Mouse (Mus musculus) intestine, postnatal 0 days (tissue): ENCODE measurements around the gene Tsku. TPM values are rescaled to one million over a fixed set of nuclear protein-coding genes. Genes with fewer than 3 reads are reported as not detected.

Source experiments
- ATAC-seq: fragments of 200-750 bp; cut with Nextera tagmentation; 2 replicates; pipeline ENCODE4 v1.8.0; 2017; ENCODE audit warnings: mild to moderate bottlenecking, moderate TSS enrichment, moderate library complexity
- H3K27ac ChIP-seq: fragments of 300-500 bp; sonication (generic); 2 replicates; pipeline ENCODE4 v1.5.1; 2014; ENCODE audit warnings: mild to moderate bottlenecking, low read depth, low read length, moderate library complexity
- H3K27me3 ChIP-seq: fragments of 300-500 bp; sonication (generic); replicated peaks from 2 replicates; pipeline ENCODE4 v1.6.1; 2014; ENCODE audit warnings: low read length, mixed read lengths; ENCODE audit not compliant: control insufficient read depth, insufficient read depth
- H3K36me3 ChIP-seq: fragments of 300-500 bp; sonication (generic); 2 replicates; pipeline ENCODE4 v1.6.1; 2014; ENCODE audit warnings: mild to moderate bottlenecking, moderate library complexity; ENCODE audit not compliant: control insufficient read depth, insufficient read depth
- H3K4me1 ChIP-seq: fragments of 300-500 bp; sonication (generic); replicated peaks from 2 replicates; pipeline ENCODE4 v1.6.1; 2014; ENCODE audit warnings: antibody characterized with exemption, low read length, mixed read lengths; ENCODE audit not compliant: control insufficient read depth, insufficient read depth
- H3K4me2 ChIP-seq: fragments of 300-500 bp; sonication (generic); replicated peaks from 2 replicates; pipeline ENCODE4 v1.6.1; 2014; ENCODE audit warnings: low read depth, mild to moderate bottlenecking, moderate library complexity
- H3K4me3 ChIP-seq: fragments of 300-500 bp; sonication (generic); 2 replicates; pipeline ENCODE4 v1.5.1; 2014; ENCODE audit warnings: low read depth, low read length
- H3K9ac ChIP-seq: fragments of 300-500 bp; sonication (generic); 2 replicates; pipeline ENCODE4 v1.6.1; 2014; ENCODE audit warnings: mild to moderate bottlenecking, low read depth, low read length
- H3K9me3 ChIP-seq: fragments of 300-500 bp; sonication (generic); 2 replicates; pipeline ENCODE4 v1.6.1; 2016; ENCODE audit warnings: mixed run types; ENCODE audit not compliant: control insufficient read depth
- CTCF ChIP-seq: sonication (generic); IDR thresholded peaks from 2 replicates; pipeline ENCODE4 v1.5.1; 2016; ENCODE audit warnings: low read depth, mild to moderate bottlenecking, control low read depth, antibody characterized with exemption, moderate library complexity
- WGBS: fragments of 180-500 bp; shearing (Covaris S2); extraction: QIAGEN DNeasy Blood & Tissue Kit; methylation state at CpG from one replicate; pipeline ENCODE4 v1.1.7; 2014; 5-methylcytosine and 5-hydroxymethylcytosine counted together
- polyA plus RNA-seq: library from polyadenylated mRNA; unstranded; fragments of >200 nt; fragmentation: Nextera tagmentation; extraction: Ambion mirVana; gene quantifications from 2 replicates; pipeline ENCODE4 v1.2.1, GENCODE M21; 2015

Tsku gene
- polyA plus RNA-seq, 1 experiment from 2014 or later, result 3.6 TPM

- Histone ChIP-seq H3K4me1 (peaks cover 19% of the 10 kb centered on the region), H3K27ac (no peak overlapping the region), H3K4me3 (no peak overlapping the region), H3K36me3 (no peaks in the 10 kb centered on the region), H3K9ac (no peak overlapping the region), H3K4me2 (no peak overlapping the region), H3K27me3 (no peaks in the 10 kb centered on the region), H3K9me3 (no peaks in the 10 kb centered on the region)
- TF ChIP-seq CTCF, result no peak
- peak; percentile 62 for ATAC-seq
- WGBS, result 49% methylated on average over 6 of the region's 6 CpGs
Measured at GRCm38 (mm10) chr7:98380224-98380925, 19.2 kb upstream of the Tsku start.

GRCm38 (mm10) chr7:98379232-98379631 is 18.1 kb upstream of the Tsku start:
- Histone ChIP-seq H3K9ac (no peak overlapping the region), H3K9me3 (no peaks in the 10 kb centered on the region), H3K27me3 (no peaks in the 10 kb centered on the region), H3K4me3 (no peak overlapping the region), H3K27ac (no peak overlapping the region), H3K36me3 (no peaks in the 10 kb centered on the region), H3K4me2 (0 out of 2 replicates have a peak overlapping the region, but pooled peaks have one; percentile 13), H3K4me1 (peaks cover 8% of the 10 kb centered on the region)
- peak; percentile 60 for ATAC-seq
- 34% methylated on average over 4 of the region's 4 CpGs for WGBS
- no peak for TF ChIP-seq CTCF

GRCm38 (mm10) chr7:98377257-98377656 is 16.1 kb upstream of the Tsku start:
- peaks cover 3% of the 10 kb centered on the region; the same call in 1 of the 2 replicates for H3K4me1 ChIP-seq
- no peak overlapping the region for H3K9ac ChIP-seq
- no peak for ATAC-seq
- H3K27ac ChIP-seq, result no peak overlapping the region
- H3K4me3 ChIP-seq, result no peak overlapping the region
- no peaks in the 10 kb centered on the region for H3K36me3 ChIP-seq
- 44% methylated on average over 5 of the region's 5 CpGs for WGBS
- H3K9me3 ChIP-seq, result no peaks in the 10 kb centered on the region
- no peaks in the 10 kb centered on the region for H3K27me3 ChIP-seq
- TF ChIP-seq CTCF, result no peak
- H3K4me2 ChIP-seq, result 0 out of 2 replicates have a peak overlapping the region, but pooled peaks have one; percentile 0

GRCm38 (mm10) chr7:98371161-98371560 is 10.0 kb upstream of the Tsku start:
- no peaks in the 10 kb centered on the region for H3K9me3 ChIP-seq
- no peak overlapping the region for H3K27ac ChIP-seq
- TF ChIP-seq CTCF, result no peak
- no peak overlapping the region for H3K9ac ChIP-seq
- no peak for ATAC-seq
- WGBS, result 45% methylated on average over 4 of the region's 4 CpGs
- H3K4me1 ChIP-seq, result no peaks in the 10 kb centered on the region
- no peak overlapping the region for H3K4me2 ChIP-seq
- H3K4me3 ChIP-seq, result no peak overlapping the region
- no peaks in the 10 kb centered on the region for H3K36me3 ChIP-seq
- no peaks in the 10 kb centered on the region for H3K27me3 ChIP-seq

GRCm38 (mm10) chr7:98369762-98370369 is 8.7 kb upstream of the Tsku start:
- TF ChIP-seq CTCF, result no peak
- WGBS, result 71% methylated on average over 10 of the region's 10 CpGs
- Histone ChIP-seq H3K4me2 (no peak overlapping the region), H3K9ac (no peak overlapping the region), H3K36me3 (no peaks in the 10 kb centered on the region), H3K27ac (no peak overlapping the region), H3K4me1 (no peaks in the 10 kb centered on the region), H3K4me3 (no peak overlapping the region), H3K27me3 (no peaks in the 10 kb centered on the region), H3K9me3 (no peaks in the 10 kb centered on the region)
- no peak for ATAC-seq

GRCm38 (mm10) chr7:98361662-98362061 is 534 bp upstream of the Tsku start:
- Histone ChIP-seq H3K36me3 (no peaks in the 10 kb centered on the region), H3K4me1 (no peaks in the 10 kb centered on the region), H3K27ac (no peak overlapping the region), H3K27me3 (no peaks in the 10 kb centered on the region), H3K4me2 (peak overlapping the region; percentile 94), H3K4me3 (peak overlapping the region; percentile 72), H3K9ac (no peak overlapping the region), H3K9me3 (no peaks in the 10 kb centered on the region)
- no peak for ATAC-seq
- TF ChIP-seq CTCF, result no peak
- 26% methylated on average over 2 of the region's 2 CpGs for WGBS
